Mouse (Mus musculus) liver, embryonic 15.5 days (tissue): ENCODE data around the gene Smg6. TPM values are rescaled to one million over a fixed set of nuclear protein-coding genes. Genes with fewer than 3 reads are reported as not detected.
A peak's percentile ranks its signal among the peaks of the same experiment; 100 is the strongest.

Experiments used
- ATAC-seq: fragments of 200-750 bp; cut with Nextera tagmentation; 2 replicates; pipeline ENCODE4 v1.8.0; 2017; ENCODE audit warnings: moderate number of reproducible peaks, mild to moderate bottlenecking, moderate library complexity; ENCODE audit not compliant: insufficient read depth
- H3K27ac ChIP-seq: fragments of 300-500 bp; sonication (generic); replicated peaks from 2 replicates; pipeline ENCODE4 v1.5.1; 2015; ENCODE audit warnings: mild to moderate bottlenecking, inconsistent platforms
- H3K27me3 ChIP-seq: fragments of 300-500 bp; sonication (generic); 2 replicates; pipeline ENCODE4 v1.6.1; 2015; ENCODE audit warnings: mild to moderate bottlenecking, inconsistent platforms
- H3K36me3 ChIP-seq: fragments of 300-500 bp; sonication (generic); replicated peaks from 2 replicates; pipeline ENCODE4 v1.6.1; 2015; ENCODE audit warnings: moderate library complexity, mild to moderate bottlenecking, inconsistent platforms
- H3K4me1 ChIP-seq: fragments of 300-500 bp; sonication (generic); replicated peaks from 2 replicates; pipeline ENCODE4 v1.6.1; 2015; ENCODE audit warnings: inconsistent platforms
- H3K4me2 ChIP-seq: fragments of 300-500 bp; sonication (generic); 2 replicates; pipeline ENCODE4 v1.6.1; 2015; ENCODE audit warnings: moderate library complexity, mild to moderate bottlenecking, inconsistent platforms
- H3K4me3 ChIP-seq: fragments of 300-500 bp; sonication (generic); replicated peaks from 2 replicates; pipeline ENCODE4 v1.5.1; 2015; ENCODE audit warnings: mild to moderate bottlenecking, inconsistent platforms
- H3K9ac ChIP-seq: fragments of 300-500 bp; sonication (generic); 2 replicates; pipeline ENCODE4 v1.6.1; 2015; ENCODE audit warnings: moderate library complexity, mild to moderate bottlenecking, inconsistent platforms
- H3K9me3 ChIP-seq: fragments of 300-500 bp; sonication (generic); replicated peaks from 2 replicates; pipeline ENCODE4 v1.6.1; 2016; ENCODE audit warnings: inconsistent platforms
- WGBS: fragments of 180-500 bp; shearing (Covaris S2); methylation state at CpG from one replicate; pipeline ENCODE4 v1.1.7; 2015; ENCODE audit warnings: mixed read lengths; ENCODE audit not compliant: insufficient replicate concordance; 5-methylcytosine and 5-hydroxymethylcytosine counted together
- microRNA counts: library from miRNA; unstranded; fragments of <30 nt; microRNA quantifications from one replicate; lab custom pipeline; 2016
- microRNA-seq: library from miRNA; unstranded; fragments of <30 nt; microRNA quantifications from one replicate; pipeline ENCODE4, GENCODE M21; 2016
- polyA plus RNA-seq: library from polyadenylated mRNA; unstranded; fragments of >200 nt; fragmentation: Nextera tagmentation; extraction: Ambion mirVana; gene quantifications from 2 replicates; pipeline ENCODE4 v1.2.1, GENCODE M21; 2015

Gene Smg6
- polyA plus RNA-seq, 1 experiment from 2014 or later = 4.5 TPM

DNA sequence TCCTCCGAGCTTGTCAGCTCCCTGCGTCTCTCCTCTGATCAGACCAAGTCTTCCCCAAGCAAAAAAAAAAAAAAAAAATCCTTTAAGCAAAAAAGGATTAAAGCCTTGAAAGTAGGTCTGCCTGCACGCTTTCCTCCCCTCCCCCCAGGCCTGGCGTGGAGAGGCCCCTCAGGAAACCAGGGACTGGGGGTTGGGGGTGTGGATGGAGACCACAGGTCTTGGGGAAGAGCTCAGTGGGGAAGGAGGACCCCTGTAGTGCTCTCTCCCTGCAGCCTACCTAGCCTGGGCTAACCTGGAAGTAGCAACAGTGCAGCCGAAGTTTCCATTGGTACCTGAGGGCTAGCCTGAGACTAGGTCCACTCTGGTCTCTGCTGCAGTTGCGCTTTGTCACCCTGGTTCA is 285.1 kb downstream of the Smg6 start:
- Histone ChIP-seq H3K4me2 (peak overlapping the region; percentile 3; the same call in 1 of the 2 replicates), H3K36me3 (no peaks in the 10 kb centered on the region), H3K27ac (peak overlapping the region; percentile 75), H3K4me3 (no peak overlapping the region), H3K9ac (no peak overlapping the region; the same call in 1 of the 2 replicates), H3K27me3 (peaks cover 18% of the 10 kb centered on the region), H3K9me3 (no peaks in the 10 kb centered on the region), H3K4me1 (peaks cover 71% of the 10 kb centered on the region)
- 62% methylated on average over 6 of the region's 6 CpGs for WGBS
- ATAC-seq = no peak

- Histone ChIP-seq H3K27ac (peak overlapping the region; percentile 59), H3K4me3 (no peak overlapping the region), H3K27me3 (peaks cover 29% of the 10 kb centered on the region), H3K9ac (no peak overlapping the region), H3K4me2 (no peak overlapping the region), H3K9me3 (no peaks in the 10 kb centered on the region), H3K4me1 (peaks cover 72% of the 10 kb centered on the region), H3K36me3 (no peaks in the 10 kb centered on the region)
- 61% methylated on average over 8 of the region's 8 CpGs for WGBS
- ATAC-seq = no peak
Observed at GRCm38 (mm10) chr11:75212031-75212667, 286.5 kb downstream of the Smg6 start.

GRCm38 (mm10) chr11:75212876-75213275 is 287.3 kb downstream of the Smg6 start:
- ATAC-seq = no peak
- H3K36me3 ChIP-seq = no peaks in the 10 kb centered on the region
- no peaks in the 10 kb centered on the region for H3K9me3 ChIP-seq
- H3K27ac ChIP-seq = no peak overlapping the region; the same call in 1 of the 2 replicates
- WGBS = 50% methylated on average over 3 of the region's 3 CpGs
- peaks cover 72% of the 10 kb centered on the region for H3K4me1 ChIP-seq
- peaks cover 29% of the 10 kb centered on the region for H3K27me3 ChIP-seq
- no peak overlapping the region for H3K4me2 ChIP-seq
- no peak overlapping the region for H3K9ac ChIP-seq
- H3K4me3 ChIP-seq = no peak overlapping the region

GRCm38 (mm10) chr11:75213372-75214080 is 287.9 kb downstream of the Smg6 start:
- Histone ChIP-seq H3K27ac (peak overlapping the region; percentile 67), H3K4me3 (peak overlapping the region; percentile 31), H3K27me3 (peaks cover 29% of the 10 kb centered on the region), H3K36me3 (no peaks in the 10 kb centered on the region), H3K4me1 (peaks cover 67% of the 10 kb centered on the region), H3K9me3 (no peaks in the 10 kb centered on the region), H3K4me2 (peak overlapping the region; percentile 50), H3K9ac (peak overlapping the region; percentile 33; the same call in 1 of the 2 replicates)
- peak; percentile 66 for ATAC-seq
- 21% methylated on average over 35 of the region's 35 CpGs for whole genome bisulfite sequencing

MicroRNAs within 50 kb of the gene (microRNA counts, 519-probe panel; counts per million panel counts)
- microRNA mmu-miR-132 (lab: Ali Mortazavi, UCI) (2,197 counts per million, percentile 32 among the panel's probes with 10 or more counts), microRNA mmu-miR-212 (lab: Ali Mortazavi, UCI) (not detected)

Small RNAs within 50 kb of the gene (microRNA-seq; reads per million reads assigned to microRNA genes)
- gene Mir132 (139 reads per million, percentile 57 among the genes with 10 or more reads in this experiment), gene Mir212 (9.4 reads per million, percentile 26 among the genes with 10 or more reads in this experiment)

Other genes starting within 250 kb of the Smg6 start
- gene Pafah1b1, start 201.2 kb upstream of the Smg6 start, polyA plus RNA-seq = 25.4 and 29.4 TPM in 2 replicates
- gene Mettl16, start 155.0 kb upstream of the Smg6 start, polyA plus RNA-seq = 18.4 and 19.5 TPM in 2 replicates
- gene Mnt, start 94.9 kb upstream of the Smg6 start, polyA plus RNA-seq = 1.4 and 1.5 TPM in 2 replicates
- 1.2 TPM in 2 replicates for gene Sgsm2, start 28.8 kb upstream of the Smg6 start, polyA plus RNA-seq
- gene Tsr1, start 27.8 kb upstream of the Smg6 start, polyA plus RNA-seq = 19.7 and 20.0 TPM in 2 replicates
- gene Srr, start 125 bp downstream of the Smg6 start, polyA plus RNA-seq = 3.6 and 4.4 TPM in 2 replicates
- gene Hic1, start 243.7 kb downstream of the Smg6 start, polyA plus RNA-seq = 1.3 and 1.5 TPM in 2 replicates